Mouse (Mus musculus) brain, embryonic 14.5 days (tissue): ENCODE data around the gene Serpine1. TPM values are rescaled to one million over a fixed set of nuclear protein-coding genes. Genes with fewer than 3 reads are reported as not detected.

Experiments used
- DNase-seq: peaks from one replicate; pipeline ENCODE4 v3.0.0-alpha.2; 2011; ENCODE audit warnings: low read depth
- CTCF ChIP-seq: fragments of 200-500 bp; IDR thresholded peaks from 2 replicates; pipeline ENCODE4 v1.5.1; 2012; ENCODE audit warnings: inconsistent platforms, mild to moderate bottlenecking, moderate library complexity, borderline replicate concordance; ENCODE audit not compliant: insufficient read depth, insufficient read length; ENCODE audit errors: extremely low read depth
- POLR2A ChIP-seq: fragments of 200-500 bp; IDR thresholded peaks from 2 replicates; pipeline ENCODE4 v1.6.1; 2012; ENCODE audit warnings: mild to moderate bottlenecking, inconsistent platforms, borderline replicate concordance; ENCODE audit not compliant: poor library complexity, insufficient read depth, insufficient read length, severe bottlenecking; ENCODE audit errors: extremely low read depth
- polyA plus RNA-seq: library from polyadenylated mRNA; depleted of rRNA; stranded (reverse); fragments of >200 nt; gene quantifications from 2 replicates; pipeline ENCODE4 v1.2.3, GENCODE M21; 2012

Gene Serpine1
- polyA plus RNA-seq, 1 experiment, result 2.6 TPM

DNA sequence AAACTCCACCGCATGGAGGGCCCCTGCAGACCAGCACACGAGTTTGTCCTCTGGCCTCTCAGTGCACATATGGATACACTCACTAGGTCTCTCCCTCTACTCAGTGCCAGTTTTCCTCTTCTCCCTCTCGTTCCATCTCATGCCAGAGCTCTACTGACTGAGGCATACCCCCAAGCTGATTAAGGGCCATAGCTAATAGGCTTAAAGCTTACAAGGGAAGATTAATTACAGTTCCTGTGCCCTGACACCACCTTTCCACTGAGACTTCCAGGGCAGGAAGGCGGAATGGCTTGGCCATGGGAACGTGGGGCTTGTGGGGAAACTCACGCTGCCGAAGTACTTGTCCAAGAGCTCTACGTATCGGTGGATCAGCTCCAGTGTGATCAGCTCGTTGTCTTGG, 30.6 kb downstream of the Serpine1 start:
- TF ChIP-seq POLR2A, result no peak
- no peak for DNase-seq

DNA sequence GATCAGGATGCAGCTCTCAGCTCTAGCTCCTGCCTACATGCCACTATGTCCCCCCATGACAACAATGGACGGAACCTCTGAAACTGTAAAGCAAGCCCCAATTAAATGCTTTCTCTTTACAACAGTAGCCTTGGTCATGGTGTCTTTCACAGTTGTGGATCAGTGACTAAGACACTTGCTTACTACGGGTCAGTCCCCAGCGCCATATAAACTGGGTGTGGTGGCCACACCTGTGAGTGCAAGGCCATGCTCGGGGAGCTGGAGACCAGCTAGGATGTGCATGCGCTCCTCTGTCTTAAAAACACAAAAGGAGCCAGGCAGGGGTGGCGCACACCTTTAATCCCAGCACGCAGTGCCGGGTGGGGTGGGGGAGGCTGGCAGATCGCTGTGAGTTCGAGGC, 32.6 kb downstream of the Serpine1 start:
- DNase-seq, result no peak

DNA sequence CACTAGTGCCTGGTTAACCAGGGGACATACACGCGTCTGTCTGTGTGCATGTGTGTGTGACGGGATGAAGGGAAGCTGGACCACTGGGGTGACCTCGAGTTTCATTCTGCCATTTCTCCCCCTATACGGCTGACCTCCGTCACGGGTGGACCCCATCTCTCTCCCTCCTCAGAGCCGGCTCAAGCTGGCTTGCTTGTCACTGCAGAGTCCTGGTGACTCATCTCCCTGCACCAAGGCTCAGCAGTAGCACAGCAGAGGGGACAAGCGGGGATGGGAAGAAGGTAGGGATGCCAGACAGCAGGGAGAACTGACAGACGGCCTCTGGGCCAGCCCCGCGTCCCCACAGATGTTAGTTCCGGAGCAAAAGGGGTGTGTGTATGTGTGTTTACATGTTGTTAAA, 35.9 kb downstream of the Serpine1 start:
- no peak for DNase-seq
- TF ChIP-seq CTCF (no peak), POLR2A (no peak)

More for the DNA sequence above, 32.6 kb downstream of the Serpine1 start:
- TF ChIP-seq CTCF (no peak), POLR2A (no peak)

DNA sequence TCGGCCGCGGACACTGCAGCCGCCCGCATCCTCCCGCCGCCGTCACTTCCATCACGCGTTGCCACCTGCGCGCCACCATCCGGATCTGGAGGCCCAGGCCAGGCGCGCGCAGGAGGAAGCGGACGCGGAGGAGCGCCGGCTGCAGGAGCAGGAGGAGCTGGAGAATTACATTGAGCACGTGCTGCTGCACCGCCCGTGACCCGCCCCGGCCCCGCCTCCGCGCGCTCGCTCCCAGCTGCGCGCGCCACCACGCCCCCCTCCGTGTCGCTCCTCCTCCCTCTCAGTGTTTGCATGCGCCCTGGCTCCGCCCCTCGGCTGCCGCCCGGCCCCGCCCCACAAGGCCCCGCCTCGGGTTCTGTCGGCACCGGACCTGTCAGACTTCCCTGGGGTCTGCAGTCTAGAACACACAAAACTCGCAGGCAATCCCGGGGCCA, 39.4 kb downstream of the Serpine1 start:
- TF ChIP-seq CTCF (no peak), POLR2A (no peak)
- peak; percentile 94 for DNase-seq

DNA sequence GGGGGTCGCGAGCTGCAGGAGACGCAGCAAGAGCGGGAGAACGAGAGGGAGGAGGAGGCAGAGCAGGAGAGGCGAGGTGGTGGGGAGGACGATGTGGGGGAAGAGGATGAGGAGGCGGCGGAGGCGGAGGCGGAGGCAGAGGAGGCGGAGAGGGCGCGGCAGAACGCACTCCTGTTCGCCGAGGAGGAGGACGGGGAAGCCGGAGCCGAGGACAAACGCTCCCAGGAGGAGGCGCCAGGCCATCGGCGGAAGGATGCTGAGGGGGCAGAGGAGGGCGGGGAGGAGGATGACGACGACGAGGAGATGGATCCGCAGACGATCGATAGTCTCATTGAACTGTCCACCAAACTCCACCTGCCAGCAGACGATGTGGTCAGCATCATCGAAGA, 40.0 kb downstream of the Serpine1 start:
- DNase-seq, result peak; percentile 56
- TF ChIP-seq CTCF, result no peak
- TF ChIP-seq POLR2A, result no peak

DNA sequence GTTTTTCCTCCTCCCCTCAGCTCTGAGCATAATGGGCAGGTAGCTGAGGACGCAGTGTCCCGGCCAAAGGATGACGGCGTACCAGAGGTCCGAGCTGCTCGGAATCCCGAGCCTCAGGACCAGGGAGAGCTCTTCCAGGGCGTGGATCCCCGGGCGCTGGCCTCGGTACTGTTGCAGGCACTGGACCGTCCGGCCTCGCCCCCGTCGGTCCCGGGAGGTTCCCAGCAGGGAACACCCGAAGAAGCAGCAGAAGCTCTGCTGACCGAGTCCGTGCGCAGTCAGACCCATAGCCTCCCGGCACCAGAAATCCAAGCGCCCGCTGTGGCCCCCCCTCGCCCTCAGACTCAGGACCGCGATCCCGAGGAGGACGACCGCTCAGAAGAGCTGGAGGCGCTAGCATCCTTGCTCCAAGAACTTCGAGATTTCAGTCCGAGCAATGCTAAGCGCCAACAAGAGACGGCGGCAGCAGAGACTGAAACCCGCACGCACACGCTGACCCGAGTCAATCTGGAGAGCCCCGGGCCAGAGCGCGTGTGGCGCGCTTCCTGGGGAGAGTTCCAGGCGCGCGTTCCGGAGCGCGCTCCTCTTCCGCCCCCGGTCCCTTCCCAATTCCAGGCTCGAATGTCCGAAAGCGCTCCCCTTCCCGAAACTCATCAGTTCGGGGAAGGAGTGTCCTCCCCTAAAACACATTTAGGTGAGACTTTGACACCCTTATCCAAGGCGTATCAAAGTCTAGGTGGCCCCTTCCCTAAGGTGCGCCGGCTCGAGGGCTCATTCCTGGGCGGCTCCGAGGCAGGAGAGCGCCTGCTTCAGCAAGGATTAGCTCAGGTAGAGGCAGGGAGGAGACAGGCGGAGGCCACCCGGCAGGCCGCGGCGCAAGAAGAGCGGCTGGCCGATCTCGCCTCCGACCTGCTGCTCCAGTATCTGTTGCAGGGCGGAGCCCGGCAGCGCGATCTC, 40.7 kb downstream of the Serpine1 start:
- no peak for DNase-seq
- TF ChIP-seq CTCF (no peak), POLR2A (no peak)

DNA sequence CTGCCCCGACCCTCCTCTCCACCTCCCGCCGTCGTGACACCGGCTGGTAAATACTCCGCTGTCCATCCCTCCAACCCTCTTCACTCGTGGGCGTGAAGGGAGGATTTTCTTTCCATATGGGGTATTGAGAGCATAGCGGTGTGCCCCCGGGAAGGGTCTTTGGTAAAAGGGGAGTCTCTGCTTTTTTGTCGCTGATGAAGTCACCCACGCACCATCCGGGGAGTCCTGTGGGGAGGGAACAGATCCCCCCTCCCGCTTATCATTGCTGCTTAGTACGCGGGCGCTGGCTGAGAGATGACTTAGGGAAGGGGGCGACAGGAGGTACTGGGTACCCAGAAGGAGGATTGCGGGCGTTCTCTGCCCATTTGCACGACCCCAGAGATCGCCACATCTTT, 41.7 kb downstream of the Serpine1 start:
- no peak for DNase-seq

DNA sequence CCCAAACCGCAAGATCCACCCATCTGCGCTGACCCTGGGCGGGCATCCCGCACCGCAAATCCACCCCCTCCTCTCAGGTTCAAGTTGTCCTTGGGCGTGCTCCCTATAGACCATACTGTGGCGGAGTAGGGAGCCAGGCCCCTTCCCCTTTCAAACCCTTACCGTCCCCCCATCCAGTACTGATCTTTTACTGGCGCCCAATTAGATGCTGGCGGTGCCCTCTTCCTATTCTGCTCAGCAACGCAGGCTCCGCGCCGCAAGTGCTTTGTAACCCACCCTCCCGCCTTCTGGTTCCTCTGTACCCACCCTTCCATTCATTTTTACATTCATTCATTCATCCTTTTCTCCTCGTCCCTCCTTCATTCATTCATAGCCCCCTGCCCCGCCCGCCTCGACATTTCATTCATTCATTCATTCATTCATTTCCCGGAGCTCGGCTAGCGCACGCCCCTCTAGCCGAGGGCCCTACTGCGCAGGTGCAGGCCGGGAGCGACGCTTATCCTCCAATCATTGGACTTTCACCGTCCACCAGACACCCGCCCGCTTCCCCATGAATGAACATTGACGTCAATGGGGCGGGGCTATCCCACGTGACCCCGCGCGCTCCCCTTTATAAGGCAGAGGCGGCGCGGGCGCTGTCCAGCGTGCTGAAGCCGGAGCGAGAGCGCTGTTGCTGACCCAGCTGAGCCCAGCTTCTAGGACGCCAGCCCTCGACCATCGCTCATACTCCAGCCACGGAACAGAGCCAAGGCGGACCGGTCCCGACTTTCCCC, 42.2 kb downstream of the Serpine1 start:
- TF ChIP-seq CTCF (no peak), POLR2A (peak; percentile 46; the same call in 1 of the 2 replicates)
- peak; percentile 98 for DNase-seq

More for the DNA sequence above, 41.7 kb downstream of the Serpine1 start:
- TF ChIP-seq POLR2A, result no peak
- TF ChIP-seq CTCF, result no peak

DNA sequence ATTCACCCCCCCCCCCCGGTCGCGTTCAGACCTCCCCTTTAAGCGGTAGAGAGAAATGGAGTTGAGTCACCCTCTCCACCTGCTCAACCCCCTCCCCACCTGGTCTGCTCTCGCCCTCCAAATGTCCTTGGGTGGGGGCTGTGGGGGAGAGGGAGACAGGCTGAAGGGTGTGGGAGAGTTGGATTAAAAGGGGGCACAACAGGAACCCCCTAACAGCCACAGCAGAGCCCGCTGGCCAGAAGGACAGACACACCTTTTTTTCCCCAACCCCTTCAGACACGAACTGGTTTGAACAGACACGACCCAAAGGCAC, 42.8 kb downstream of the Serpine1 start:
- DNase-seq, result no peak
- no peak for TF ChIP-seq CTCF
- TF ChIP-seq POLR2A, result no peak

DNA sequence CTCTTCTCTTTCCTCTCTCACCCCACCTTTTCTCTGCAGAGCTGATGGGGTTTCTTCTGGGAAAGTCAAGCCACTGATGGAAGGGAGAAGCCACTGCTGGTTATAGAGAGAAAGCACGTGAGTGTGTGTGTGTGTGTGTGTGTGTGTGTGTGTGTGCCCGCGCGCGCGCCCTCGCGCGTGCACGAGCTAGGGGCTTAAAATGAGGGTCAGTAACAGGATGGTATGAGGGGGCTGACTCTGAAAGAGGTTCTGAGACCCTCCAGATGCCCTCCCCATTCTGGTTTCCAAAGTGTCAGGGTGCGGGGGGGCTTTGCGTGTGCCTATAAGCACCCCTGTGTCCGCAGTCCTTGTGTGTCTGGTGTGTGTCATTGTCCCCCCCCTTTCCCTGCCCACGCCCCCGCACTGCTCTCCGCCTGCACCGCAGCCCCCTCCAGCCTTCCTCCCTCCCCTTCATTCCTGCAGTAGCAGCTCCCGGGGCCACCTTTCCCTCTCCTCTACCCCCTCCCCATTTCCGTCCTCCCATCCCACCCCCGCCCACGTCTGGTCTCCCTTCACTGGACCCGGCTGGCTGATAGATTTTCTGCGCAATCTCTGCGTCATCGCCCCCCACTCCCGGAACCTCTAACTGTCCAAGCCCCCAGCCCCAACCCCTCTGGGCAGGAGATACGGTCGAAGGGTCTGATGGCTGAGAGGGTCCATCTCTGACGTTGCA, 43.4 kb downstream of the Serpine1 start:
- peak; percentile 12 for DNase-seq

DNA sequence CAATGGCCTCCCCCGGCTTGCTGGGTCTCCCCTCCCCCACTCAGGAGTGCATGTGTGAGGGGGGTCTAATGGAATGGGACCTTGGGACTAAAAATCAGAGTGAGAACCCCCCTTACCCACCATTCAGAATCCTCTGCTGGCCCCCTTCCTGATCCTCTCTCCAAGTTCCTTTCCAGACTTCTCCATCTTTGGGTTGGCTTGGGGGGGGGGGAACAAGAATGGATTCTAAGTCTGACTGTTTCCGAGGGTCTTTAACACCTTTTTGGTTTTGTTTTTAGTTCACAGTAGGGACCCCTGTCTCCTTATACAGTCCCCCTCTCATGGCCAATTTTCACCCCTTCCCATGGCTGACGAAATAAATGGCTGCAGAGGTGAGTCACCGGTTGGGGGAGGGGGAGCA, 46.0 kb downstream of the Serpine1 start, which contains the start of gene Vgf:
Vgf (plus strand) TSS at position 301 of the 400 bp plus-strand sequence.
- DNase-seq, result no peak
- TF ChIP-seq POLR2A, result no peak
- no peak for TF ChIP-seq CTCF

More for the DNA sequence above, 43.4 kb downstream of the Serpine1 start:
- TF ChIP-seq CTCF, result no peak
- no peak for TF ChIP-seq POLR2A
